Mouse (Mus musculus): ENCODE measurements around the gene Tpcn1.
A peak's percentile ranks its signal among the peaks of the same experiment; 100 is the strongest.
"Not testable (repeated sequence)": the region's sequence is repeated elsewhere in the genome, so short reads cannot be mapped to it uniquely, and the experiment has no call there.

The Tpcn1 gene

GRCm38 (mm10) chr5:120507311-120507710 lies 81.2 kb downstream of the Tpcn1 start:
- no peak for DNase-seq

GRCm38 (mm10) chr5:120506490-120506889 lies 82.0 kb downstream of the Tpcn1 start:
- no peak for DNase-seq

GRCm38 (mm10) chr5:120505781-120506180 lies 82.7 kb downstream of the Tpcn1 start:
- DNase-seq = no peak

- peak; percentile 87 to 88 for DNase-seq
Observed at GRCm38 (mm10) chr5:120505368-120505767, 83.1 kb downstream of the Tpcn1 start.

- peak; percentile 90 to 93 for DNase-seq
Observed at GRCm38 (mm10) chr5:120503144-120503795, 85.2 kb downstream of the Tpcn1 start, which contains the start of gene Plbd2. Plbd2 (minus strand) TSS chr5:120503625.

- DNase-seq = no peak
Observed at GRCm38 (mm10) chr5:120502675-120503143, 85.8 kb downstream of the Tpcn1 start.

GRCm38 (mm10) chr5:120502147-120502621 lies 86.3 kb downstream of the Tpcn1 start:
- DNase-seq = no peak

- not testable (repeated sequence) for DNase-seq
Observed at GRCm38 (mm10) chr5:120500609-120501008, 87.9 kb downstream of the Tpcn1 start.

GRCm38 (mm10) chr5:120499202-120499601 lies 89.3 kb downstream of the Tpcn1 start:
- no peak for DNase-seq

GRCm38 (mm10) chr5:120497071-120497470 lies 91.4 kb downstream of the Tpcn1 start:
- no peak for DNase-seq

- no peak for DNase-seq
Observed at GRCm38 (mm10) chr5:120495703-120496226, 92.7 kb downstream of the Tpcn1 start.

GRCm38 (mm10) chr5:120495064-120495702 lies 93.3 kb downstream of the Tpcn1 start:
- DNase-seq = peak; percentile 23 to 60

GRCm38 (mm10) chr5:120493873-120494395 lies 94.5 kb downstream of the Tpcn1 start:
- DNase-seq = no peak

- no peak for DNase-seq
Observed at GRCm38 (mm10) chr5:120493440-120493839, 95.0 kb downstream of the Tpcn1 start.

GRCm38 (mm10) chr5:120492437-120492836 lies 96.0 kb downstream of the Tpcn1 start:
- peak; percentile 45 to 64 for DNase-seq

- DNase-seq = peak; percentile 77 to 84
Observed at GRCm38 (mm10) chr5:120490679-120491192, 97.7 kb downstream of the Tpcn1 start.

- no peak for DNase-seq
Observed at GRCm38 (mm10) chr5:120487844-120488243, 100.6 kb downstream of the Tpcn1 start.

Measured in kidney, postnatal 25 days (tissue).